Comparison of ENCODE assay signal across 8 mouse cellular contexts in genomic region chr1:75545965-75546956, GRCm38 (mm10). TPM values are rescaled to one million over a fixed set of nuclear protein-coding genes. Genes with fewer than 3 reads are reported as not detected.
DNase-seq lines count a peak whose midpoint lies in the region; ATAC-seq and TF ChIP-seq lines count a peak whose summit lies in the region.

Gene Slc4a3, plus strand, starts transcription at chr1:75546266.

- peak within 1 kb of the TSS; percentile 65 for H3K27ac ChIP-seq in forebrain, embryonic 16.5 days (ENCODE audit: low read length)

- peak within 1 kb of the TSS; percentile 76 for H3K4me2 ChIP-seq in forebrain, embryonic 16.5 days (ENCODE audit: low read length)

- 1% methylated on average over 58 of the region's 64 CpGs for WGBS in forebrain, embryonic 16.5 days
- 2% methylated on average over 61 of the region's 64 CpGs for WGBS in lung, adult 2 months

- H3K9ac ChIP-seq in forebrain, embryonic 16.5 days (replicated peaks; ENCODE audit: low read depth, low read length): peak within 1 kb of the TSS; percentile 98

- peaks cover 4% of the 10 kb centered on the region; the same call in 1 of the 2 replicates for H3K36me3 ChIP-seq in forebrain, embryonic 16.5 days (ENCODE audit: control insufficient read depth, insufficient read depth)

- peak; percentile 86 for ATAC-seq in forebrain, embryonic 16.5 days

- intact Hi-C loops in heart, postnatal 25 days (cut with DNase I): no loop called here

- H3K9me3 ChIP-seq in forebrain, embryonic 16.5 days (ENCODE audit: control insufficient read depth, low read length): no peaks in the 10 kb centered on the region

- TF ChIP-seq POLR2A in lung, adult 2 months (IDR thresholded peaks at IDR 0.05; ENCODE audit: borderline replicate concordance, extremely low read depth, low read depth, low read length): no peak

- H3K27me3 ChIP-seq in forebrain, embryonic 16.5 days (replicated peaks; ENCODE audit: control insufficient read depth, insufficient read depth, low read length): no peaks in the 10 kb centered on the region

- peak; percentile 80 for DNase-seq in MN1 (ENCODE audit: low spot score)
- peak; percentile 79 to 85 for DNase-seq in cerebellum, adult 18-20 months
- peak; percentile 51 for DNase-seq in heart, postnatal 25 days (ENCODE audit: low spot score)
- peak in 1 of 2 experiments; percentile 53 for DNase-seq in layer of hippocampus, adult 18-20 months (ENCODE audit: low spot score in 2 of 2)
- peak; percentile 65 for DNase-seq in lung, adult 2 months
- peak; percentile 76 for DNase-seq in ovary, postnatal 36 days (ENCODE audit: low spot score)
- DNase-seq in thymus, postnatal 10 days (ENCODE audit: low spot score in 2 of 2): no peak

- H3K4me1 ChIP-seq in forebrain, embryonic 16.5 days (replicated peaks; ENCODE audit: control insufficient read depth, insufficient read depth, low read length): peaks cover 17% of the 10 kb centered on the region
- H3K4me1 ChIP-seq in lung, adult 2 months (ENCODE audit: control insufficient read depth, insufficient read depth, low read length): no peaks in the 10 kb centered on the region

- peak within 1 kb of the TSS; percentile 82 for H3K4me3 ChIP-seq in forebrain, embryonic 16.5 days (replicated peaks; ENCODE audit: low read length)
- H3K4me3 ChIP-seq in lung, adult 2 months (replicated peaks; ENCODE audit: extremely low read depth, low read depth, low read length): peak within 1 kb of the TSS; percentile 53

- TF ChIP-seq CTCF in lung, adult 2 months (IDR thresholded peaks at IDR 0.05; ENCODE audit: insufficient read depth, low read length): no peak

RNA-seq across cellular contexts. Expression of gene Slc4a3, which starts in this region (rescaled TPM):
- polyA plus RNA-seq in forebrain, embryonic 16.5 days (2015; fragmentation: Nextera tagmentation; extraction: Ambion mirVana): 37.4 and 50.4 TPM in 2 replicates
- 100 to 1,000 TPM; 220 to 242 TPM for total RNA-seq in heart, postnatal 25 days (2021)
- total RNA-seq in layer of hippocampus, adult 18-20 months (2021): 100 to 1,000 TPM; 109 to 111 TPM
- polyA plus RNA-seq in lung, adult 2 months (2012; rRNA removed): 29.7 and 35.3 TPM in 2 replicates

Comparison
In these comparisons a context has a peak if more than half of its experiments do, and no peak if none do; other contexts are left out.
1. DNase-seq: peak in MN1 (single experiment), cerebellum, adult 18-20 months (2 of 2), heart, postnatal 25 days (single experiment), lung, adult 2 months (single experiment) and ovary, postnatal 36 days (single experiment); none in thymus, postnatal 10 days (0 of 2).